Mouse (Mus musculus) limb, embryonic 14.5 days (tissue): ENCODE measurements at regions not wholly inside any gene's neighbourhood (a gene's known extent, or its start where the extent isn't known, plus 50 kb on each side); places are given as distances from the start of the nearest gene placed in this dataset.

Source experiments
- ATAC-seq: fragments of 200-750 bp; cut with Nextera tagmentation; 2 replicates; pipeline ENCODE4 v1.8.0; 2017; ENCODE audit warnings: low read depth, moderate number of reproducible peaks, moderate TSS enrichment; ENCODE audit not compliant: low FRiP score
- DNase-seq: peaks from one replicate; pipeline ENCODE4 v3.0.0-alpha.2; 2015; ENCODE audit warnings: low spot score
- H3K27ac ChIP-seq: fragments of 300-500 bp; sonication (generic); replicated peaks from 2 replicates; pipeline ENCODE4 v1.5.1; 2014; ENCODE audit warnings: low read depth, mild to moderate bottlenecking, low read length, moderate library complexity, mixed read lengths
- H3K27me3 ChIP-seq: fragments of 300-500 bp; sonication (generic); 2 replicates; pipeline ENCODE4 v1.6.1; 2014; ENCODE audit warnings: low read length, mixed read lengths; ENCODE audit not compliant: control insufficient read depth, insufficient read depth
- H3K36me3 ChIP-seq: fragments of 300-500 bp; sonication (generic); 2 replicates; pipeline ENCODE4 v1.6.1; 2014; ENCODE audit warnings: mild to moderate bottlenecking, low read length, moderate library complexity, mixed read lengths; ENCODE audit not compliant: control insufficient read depth, insufficient read depth
- H3K4me1 ChIP-seq: fragments of 300-500 bp; sonication (generic); 2 replicates; pipeline ENCODE4 v1.6.1; 2014; ENCODE audit warnings: antibody characterized with exemption, low read length, mixed read lengths; ENCODE audit not compliant: control insufficient read depth, insufficient read depth
- H3K4me2 ChIP-seq: fragments of 300-500 bp; sonication (generic); replicated peaks from 2 replicates; pipeline ENCODE4 v1.6.1; 2014; ENCODE audit warnings: low read depth, mild to moderate bottlenecking, low read length, moderate library complexity; ENCODE audit not compliant: severe bottlenecking
- H3K4me3 ChIP-seq: fragments of 300-500 bp; sonication (generic); replicated peaks from 2 replicates; pipeline ENCODE4 v1.5.1; 2014; ENCODE audit warnings: low read length
- H3K9ac ChIP-seq: fragments of 300-500 bp; sonication (generic); 2 replicates; pipeline ENCODE4 v1.6.1; 2014; ENCODE audit warnings: mild to moderate bottlenecking, low read depth, low read length, moderate library complexity; ENCODE audit not compliant: severe bottlenecking
- H3K9me3 ChIP-seq: fragments of 300-500 bp; sonication (generic); 2 replicates; pipeline ENCODE4 v1.6.1; 2016; ENCODE audit warnings: low read length; ENCODE audit not compliant: control insufficient read depth
- POLR2A ChIP-seq: fragments of 200-500 bp; IDR thresholded peaks from 2 replicates; pipeline ENCODE4 v1.8.0; 2012; ENCODE audit warnings: inconsistent platforms, mild to moderate bottlenecking, moderate library complexity, borderline replicate concordance; ENCODE audit not compliant: insufficient read depth, insufficient read length; ENCODE audit errors: extremely low read depth
- WGBS: fragments of 180-500 bp; shearing (Covaris S2); extraction: QIAGEN DNeasy Blood & Tissue Kit; methylation state at CpG from one replicate; pipeline ENCODE4 v1.1.7; 2014; 5-methylcytosine and 5-hydroxymethylcytosine counted together

DNA sequence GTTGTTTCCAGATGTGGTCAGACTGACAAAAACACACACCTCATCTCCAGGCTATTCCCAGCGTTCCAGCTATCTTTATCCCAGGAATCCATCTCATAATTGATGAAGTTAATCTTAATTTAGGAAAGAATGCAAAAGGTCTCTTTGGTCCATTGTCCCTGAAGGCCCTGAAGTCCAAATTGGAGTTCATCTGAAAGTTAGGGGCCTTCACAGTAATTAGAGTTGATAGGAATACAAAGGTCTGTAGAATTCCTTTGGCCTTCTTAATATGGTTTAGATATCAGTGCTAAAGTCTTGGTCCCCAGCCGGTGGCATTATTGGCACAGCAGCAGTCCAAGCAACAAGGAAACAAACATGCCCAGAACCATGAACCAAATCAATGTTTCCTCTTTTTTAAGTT lies 178.7 kb upstream of the Cdh5 start:
- Histone ChIP-seq H3K9me3 (no peaks in the 10 kb centered on the region), H3K27ac (no peak overlapping the region), H3K36me3 (no peaks in the 10 kb centered on the region), H3K4me3 (no peak overlapping the region), H3K4me1 (peaks cover 4% of the 10 kb centered on the region; the same call in 1 of the 2 replicates), H3K9ac (no peak overlapping the region), H3K27me3 (no peaks in the 10 kb centered on the region), H3K4me2 (no peak overlapping the region)
- 83% methylated on average over 2 of the region's 2 CpGs for WGBS
- TF ChIP-seq POLR2A = no peak
- ATAC-seq = no peak
- no peak for DNase-seq

DNA sequence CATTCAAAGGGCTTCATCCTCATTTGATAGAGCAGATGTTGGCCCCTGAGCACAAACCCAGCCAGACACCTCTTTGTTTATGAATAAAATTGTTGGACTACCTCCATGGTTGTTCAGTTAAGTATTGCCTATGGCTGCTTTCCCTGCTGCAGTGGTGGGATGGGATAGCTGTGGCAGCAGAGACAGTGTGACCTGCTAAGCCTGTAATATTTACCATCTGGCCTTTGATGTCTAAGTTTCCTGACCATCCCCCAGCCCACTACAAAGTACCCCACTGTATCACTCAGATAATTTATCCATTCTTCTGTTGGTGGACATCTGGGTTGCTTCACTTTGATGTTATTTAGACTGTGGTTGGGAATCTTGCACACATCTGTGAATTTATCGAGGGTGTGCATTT lies 168.7 kb upstream of the Cdh5 start:
- ATAC-seq = no peak
- Histone ChIP-seq H3K9ac (no peak overlapping the region), H3K27ac (no peak overlapping the region), H3K9me3 (no peaks in the 10 kb centered on the region), H3K27me3 (no peaks in the 10 kb centered on the region), H3K4me1 (no peaks in the 10 kb centered on the region), H3K4me3 (no peak overlapping the region), H3K4me2 (no peak overlapping the region), H3K36me3 (no peaks in the 10 kb centered on the region)
- 10% methylated on average over 1 of the region's 1 CpGs for WGBS
- DNase-seq = peak; percentile 19
- TF ChIP-seq POLR2A = no peak

DNA sequence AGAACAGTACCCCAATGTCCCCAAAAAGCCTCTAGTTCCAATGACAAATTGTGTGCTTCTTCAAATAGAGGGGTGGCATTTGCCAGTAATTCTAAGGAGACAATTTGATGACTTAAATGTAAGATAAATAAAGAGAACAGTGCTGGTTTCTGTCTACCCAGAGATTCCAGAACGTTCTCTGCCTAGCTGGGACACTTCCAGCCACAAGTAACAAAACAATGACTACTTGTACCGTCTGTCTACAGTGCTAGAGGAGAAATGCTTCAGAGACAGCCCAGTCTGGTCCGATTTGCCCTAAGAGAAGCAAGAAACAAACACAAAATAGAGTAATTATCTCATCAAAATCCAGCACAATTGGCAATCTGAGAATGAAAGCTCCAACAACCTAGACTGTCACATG lies 164.9 kb upstream of the Cdh5 start:
- H3K9ac ChIP-seq = no peak overlapping the region
- H3K36me3 ChIP-seq = no peaks in the 10 kb centered on the region
- TF ChIP-seq POLR2A = no peak
- WGBS = 71% methylated on average over 3 of the region's 3 CpGs
- H3K4me2 ChIP-seq = no peak overlapping the region
- ATAC-seq (no peak), DNase-seq (no peak)
- H3K4me3 ChIP-seq = no peak overlapping the region
- peaks cover 9% of the 10 kb centered on the region for H3K4me1 ChIP-seq
- H3K9me3 ChIP-seq = no peaks in the 10 kb centered on the region
- no peak overlapping the region for H3K27ac ChIP-seq
- H3K27me3 ChIP-seq = no peaks in the 10 kb centered on the region

DNA sequence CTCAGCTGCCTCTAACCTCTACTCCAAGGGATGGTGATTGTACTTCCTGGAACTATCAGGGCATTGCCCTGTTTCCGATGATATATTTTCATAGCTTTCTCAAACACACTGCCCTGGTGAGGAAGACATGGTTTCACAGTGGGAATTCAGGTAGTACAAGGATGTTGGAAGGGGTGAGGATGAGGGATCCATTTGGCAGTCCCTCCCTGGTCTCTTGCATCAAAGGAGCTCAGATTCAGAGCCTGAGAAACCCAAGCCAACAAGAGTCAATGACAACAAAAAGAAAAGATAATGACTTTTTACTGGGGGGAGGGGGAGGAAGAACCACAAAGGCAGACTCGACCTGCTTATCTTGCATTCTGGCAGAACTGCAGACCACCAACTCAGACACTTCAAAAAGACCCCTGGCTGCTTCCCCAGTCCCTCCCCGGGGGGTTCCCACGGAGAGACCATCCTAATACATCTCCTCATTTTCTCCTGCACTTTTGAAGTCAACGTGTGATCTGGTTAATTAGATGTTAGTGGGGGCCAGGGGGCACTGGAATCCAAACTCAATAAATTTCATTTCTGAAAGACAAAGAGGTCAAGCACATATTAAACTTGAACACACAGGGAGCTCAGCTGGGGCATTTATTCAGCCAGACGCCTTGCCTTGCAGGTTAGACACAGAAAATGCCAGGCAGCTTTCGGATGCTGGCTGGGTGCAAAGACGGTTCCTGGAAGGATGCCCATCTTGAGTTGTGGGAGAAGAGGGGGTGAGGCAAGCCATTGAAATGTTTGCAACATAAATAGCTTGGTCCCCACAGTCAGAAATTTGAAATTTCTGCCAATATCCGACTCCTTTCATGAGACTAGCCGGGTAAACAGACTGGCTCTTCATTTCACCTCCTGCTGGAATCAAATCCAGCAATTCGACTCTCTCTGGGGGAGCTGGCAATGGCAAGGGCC lies 162.9 kb upstream of the Cdh5 start:
- TF ChIP-seq POLR2A = no peak
- peak; percentile 11 for DNase-seq

DNA sequence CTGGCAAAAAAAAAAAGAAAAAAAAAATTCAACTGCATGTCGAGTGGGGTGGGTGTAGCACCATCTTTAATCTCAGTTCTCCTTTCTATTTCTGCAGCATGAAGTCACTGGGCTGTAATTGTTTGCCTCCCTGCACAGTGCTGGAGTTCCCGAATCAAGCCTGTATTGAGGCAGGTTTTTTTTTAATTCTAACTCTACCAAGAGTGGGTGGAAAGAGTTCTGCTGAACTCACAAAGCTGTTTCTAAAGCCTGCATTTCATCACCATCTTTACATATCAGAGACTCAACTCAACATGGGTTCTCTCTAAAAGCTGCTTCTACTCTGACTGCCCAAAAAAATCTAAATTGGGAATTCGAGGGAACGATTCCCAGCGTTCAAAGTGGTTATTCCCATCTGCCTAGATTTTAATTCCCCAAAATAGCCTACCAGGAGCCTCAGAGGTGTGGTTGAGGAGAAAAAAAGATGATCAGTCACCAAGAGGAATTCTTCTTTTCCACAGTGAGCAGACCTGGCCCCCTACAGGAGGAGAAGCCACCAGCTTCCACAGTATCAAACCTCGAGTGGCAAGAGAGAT lies 160.4 kb upstream of the Cdh5 start:
- no peak overlapping the region for H3K27ac ChIP-seq
- H3K4me1 ChIP-seq = peaks cover 9% of the 10 kb centered on the region
- H3K4me3 ChIP-seq = no peak overlapping the region
- no peaks in the 10 kb centered on the region for H3K36me3 ChIP-seq
- TF ChIP-seq POLR2A = no peak
- 88% methylated on average over 6 of the region's 6 CpGs for WGBS
- no peaks in the 10 kb centered on the region for H3K9me3 ChIP-seq
- H3K27me3 ChIP-seq = no peaks in the 10 kb centered on the region
- DNase-seq (no peak), ATAC-seq (no peak)
- no peak overlapping the region for H3K9ac ChIP-seq
- no peak overlapping the region for H3K4me2 ChIP-seq

More for the DNA sequence above, 162.9 kb upstream of the Cdh5 start:
- Histone ChIP-seq H3K9ac (no peak overlapping the region), H3K4me1 (peaks cover 9% of the 10 kb centered on the region), H3K9me3 (no peaks in the 10 kb centered on the region), H3K27me3 (no peaks in the 10 kb centered on the region), H3K4me3 (no peak overlapping the region), H3K4me2 (no peak overlapping the region), H3K36me3 (no peaks in the 10 kb centered on the region), H3K27ac (no peak overlapping the region)
- 32% methylated on average over 11 of the region's 11 CpGs for WGBS
- ATAC-seq = no peak
